Mouse (Mus musculus): ENCODE data around the gene Pla2g15. TPM values are rescaled to one million over a fixed set of nuclear protein-coding genes. Genes with fewer than 3 reads are reported as not detected.

The Pla2g15 gene
- polyA plus RNA-seq, 1 experiment from 2014 or later: 9.8 TPM

DNA sequence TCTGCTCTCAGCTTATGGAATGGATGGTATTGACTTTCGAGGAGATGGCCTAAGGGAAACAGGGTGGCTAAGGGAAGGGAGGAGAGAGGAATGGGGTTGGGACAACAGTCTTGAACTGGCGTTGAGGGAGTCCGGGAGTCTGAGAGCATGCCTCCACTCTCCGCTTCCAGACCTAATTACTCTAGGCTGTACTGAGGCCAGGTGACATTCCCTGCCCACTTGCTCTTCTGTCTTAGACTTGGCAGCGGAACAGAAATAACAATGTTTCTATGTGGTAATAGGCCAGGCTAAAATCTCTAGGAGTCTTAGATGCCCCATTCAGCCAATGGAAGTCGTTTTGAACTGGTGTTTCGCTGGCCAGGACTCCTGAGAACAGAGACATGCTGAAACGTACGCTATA is 842 bp downstream of the Pla2g15 start:
- H3K9me3 ChIP-seq (replicated peaks): no peaks in the 10 kb centered on the region
- H3K27me3 ChIP-seq (replicated peaks): no peaks in the 10 kb centered on the region
- H3K4me1 ChIP-seq: peaks cover 52% of the 10 kb centered on the region
- peak overlapping the region; percentile 64 for H3K27ac ChIP-seq
- 60% methylated on average over 9 of the region's 9 CpGs for WGBS (ENCODE audit: insufficient replicate concordance)
- H3K4me3 ChIP-seq: peak overlapping the region; percentile 77
- ATAC-seq: no peak
- peak overlapping the region; percentile 80 for H3K9ac ChIP-seq
- H3K36me3 ChIP-seq: peaks cover 19% of the 10 kb centered on the region
- peak overlapping the region; percentile 93 for H3K4me2 ChIP-seq

GRCm38 (mm10) chr8:106152876-106153275 is 2.7 kb downstream of the Pla2g15 start:
- Histone ChIP-seq H3K9ac (no peak overlapping the region), H3K27me3 (replicated peaks) (no peaks in the 10 kb centered on the region), H3K4me3 (no peak overlapping the region), H3K4me1 (peaks cover 56% of the 10 kb centered on the region), H3K4me2 (peak overlapping the region; percentile 93; the same call in 1 of the 2 replicates), H3K27ac (no peak overlapping the region), H3K36me3 (peaks cover 21% of the 10 kb centered on the region), H3K9me3 (replicated peaks) (no peaks in the 10 kb centered on the region)
- WGBS (ENCODE audit: insufficient replicate concordance): 23% methylated on average over 4 of the region's 4 CpGs
- no peak for ATAC-seq

GRCm38 (mm10) chr8:106157419-106157818 is 7.2 kb downstream of the Pla2g15 start:
- peaks cover 58% of the 10 kb centered on the region for H3K36me3 ChIP-seq
- no peak overlapping the region for H3K4me2 ChIP-seq

DNA sequence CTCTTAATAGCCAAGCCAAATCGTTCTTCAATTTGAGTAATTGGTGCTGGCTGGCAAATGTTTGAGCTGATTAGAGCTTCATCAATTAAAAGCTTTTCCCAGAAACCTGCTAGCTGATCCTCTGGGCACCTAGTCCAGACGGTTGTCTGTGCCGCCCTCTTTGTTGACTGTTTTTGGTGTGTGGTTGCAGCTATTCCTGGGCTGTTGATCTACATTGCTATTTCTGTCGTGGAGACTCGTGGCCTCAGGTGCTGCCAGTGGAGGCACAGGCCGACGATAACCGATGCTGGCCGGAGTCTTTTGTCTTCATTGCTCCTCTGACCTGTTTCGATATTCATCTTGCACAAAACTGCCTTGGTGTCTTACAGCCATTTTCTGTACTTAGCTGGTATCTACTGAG is 8.2 kb downstream of the Pla2g15 start:
- Histone ChIP-seq H3K4me2 (no peak overlapping the region), H3K9ac (no peak overlapping the region), H3K27me3 (replicated peaks) (no peaks in the 10 kb centered on the region), H3K27ac (no peak overlapping the region), H3K4me3 (no peak overlapping the region), H3K9me3 (replicated peaks) (no peaks in the 10 kb centered on the region), H3K36me3 (peaks cover 68% of the 10 kb centered on the region), H3K4me1 (peaks cover 11% of the 10 kb centered on the region)
- ATAC-seq: no peak
- WGBS (ENCODE audit: insufficient replicate concordance): 72% methylated on average over 10 of the region's 10 CpGs

More at GRCm38 (mm10) chr8:106157419-106157818, 7.2 kb downstream of the Pla2g15 start:
- no peak overlapping the region for H3K27ac ChIP-seq
- no peak overlapping the region for H3K4me3 ChIP-seq
- H3K9me3 ChIP-seq (replicated peaks): no peaks in the 10 kb centered on the region
- H3K9ac ChIP-seq: no peak overlapping the region
- H3K4me1 ChIP-seq: peaks cover 20% of the 10 kb centered on the region
- no peak for ATAC-seq
- 39% methylated on average over 1 of the region's 1 CpGs for WGBS (ENCODE audit: insufficient replicate concordance)
- no peaks in the 10 kb centered on the region for H3K27me3 ChIP-seq (replicated peaks)

- Histone ChIP-seq H3K9me3 (replicated peaks) (no peaks in the 10 kb centered on the region), H3K36me3 (peaks cover 69% of the 10 kb centered on the region), H3K4me3 (no peak overlapping the region), H3K4me1 (peaks cover 4% of the 10 kb centered on the region), H3K27ac (no peak overlapping the region), H3K9ac (no peak overlapping the region), H3K4me2 (no peak overlapping the region), H3K27me3 (replicated peaks) (no peaks in the 10 kb centered on the region)
- WGBS (ENCODE audit: insufficient replicate concordance): 88% methylated on average over 6 of the region's 6 CpGs
- ATAC-seq: no peak
Measured at GRCm38 (mm10) chr8:106159876-106160275, 9.7 kb downstream of the Pla2g15 start.

GRCm38 (mm10) chr8:106163251-106163650 is 13.1 kb downstream of the Pla2g15 start:
- H3K9me3 ChIP-seq (replicated peaks): no peaks in the 10 kb centered on the region
- H3K4me3 ChIP-seq: no peak overlapping the region
- 82% methylated on average over 9 of the region's 9 CpGs for WGBS (ENCODE audit: insufficient replicate concordance)
- no peak for ATAC-seq
- H3K27ac ChIP-seq: no peak overlapping the region
- peaks cover 57% of the 10 kb centered on the region for H3K36me3 ChIP-seq
- no peak overlapping the region for H3K9ac ChIP-seq
- peaks cover 8% of the 10 kb centered on the region; the same call in 1 of the 2 replicates for H3K27me3 ChIP-seq (replicated peaks)
- H3K4me2 ChIP-seq: no peak overlapping the region
- peaks cover 11% of the 10 kb centered on the region for H3K4me1 ChIP-seq

DNA sequence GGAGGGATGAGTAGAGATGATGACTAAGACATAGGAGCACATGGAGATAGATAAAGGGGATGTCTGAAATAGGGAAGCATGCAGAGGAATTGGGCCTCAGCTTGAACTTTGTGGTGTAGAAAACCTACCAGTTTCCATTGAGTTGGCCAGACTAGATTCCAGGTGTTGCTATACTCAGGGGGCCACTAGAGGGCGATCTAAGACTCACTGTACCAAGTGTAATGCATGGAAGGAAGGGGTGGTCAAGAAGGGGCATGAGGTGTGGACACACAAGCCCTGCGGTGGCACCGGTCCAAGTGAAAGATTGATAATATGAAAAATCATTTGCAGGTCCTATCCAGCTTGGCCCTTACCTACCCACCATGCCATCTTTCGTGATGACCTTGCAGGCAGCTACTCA is 15.3 kb downstream of the Pla2g15 start:
- H3K4me1 ChIP-seq: peaks cover 31% of the 10 kb centered on the region

GRCm38 (mm10) chr8:106168356-106169016 is 18.3 kb downstream of the Pla2g15 start, which contains the start of gene Slc7a6:
Gene Slc7a6 (plus strand): TSS chr8:106168857.
- Histone ChIP-seq H3K27me3 (replicated peaks) (peaks cover 8% of the 10 kb centered on the region; the same call in 1 of the 2 replicates), H3K9me3 (replicated peaks) (no peaks in the 10 kb centered on the region), H3K4me3 (peak within 1 kb of the TSS; percentile 81), H3K4me1 (peaks cover 34% of the 10 kb centered on the region), H3K9ac (peak within 1 kb of the TSS; percentile 81), H3K4me2 (peak within 1 kb of the TSS; percentile 100), H3K27ac (peak within 1 kb of the TSS; percentile 79), H3K36me3 (peaks cover 12% of the 10 kb centered on the region)
- ATAC-seq: peak; percentile 90
- WGBS (ENCODE audit: insufficient replicate concordance): under 1% methylated on average over 55 of the region's 59 CpGs

More for the DNA sequence above, 15.3 kb downstream of the Pla2g15 start:
- H3K27ac ChIP-seq: no peak overlapping the region
- no peak overlapping the region for H3K9ac ChIP-seq
- no peak overlapping the region for H3K4me2 ChIP-seq
- no peak for ATAC-seq
- H3K9me3 ChIP-seq (replicated peaks): no peaks in the 10 kb centered on the region
- H3K27me3 ChIP-seq (replicated peaks): peaks cover 8% of the 10 kb centered on the region; the same call in 1 of the 2 replicates
- peaks cover 42% of the 10 kb centered on the region for H3K36me3 ChIP-seq
- no peak overlapping the region for H3K4me3 ChIP-seq
- WGBS (ENCODE audit: insufficient replicate concordance): 33% methylated on average over 4 of the region's 4 CpGs

DNA sequence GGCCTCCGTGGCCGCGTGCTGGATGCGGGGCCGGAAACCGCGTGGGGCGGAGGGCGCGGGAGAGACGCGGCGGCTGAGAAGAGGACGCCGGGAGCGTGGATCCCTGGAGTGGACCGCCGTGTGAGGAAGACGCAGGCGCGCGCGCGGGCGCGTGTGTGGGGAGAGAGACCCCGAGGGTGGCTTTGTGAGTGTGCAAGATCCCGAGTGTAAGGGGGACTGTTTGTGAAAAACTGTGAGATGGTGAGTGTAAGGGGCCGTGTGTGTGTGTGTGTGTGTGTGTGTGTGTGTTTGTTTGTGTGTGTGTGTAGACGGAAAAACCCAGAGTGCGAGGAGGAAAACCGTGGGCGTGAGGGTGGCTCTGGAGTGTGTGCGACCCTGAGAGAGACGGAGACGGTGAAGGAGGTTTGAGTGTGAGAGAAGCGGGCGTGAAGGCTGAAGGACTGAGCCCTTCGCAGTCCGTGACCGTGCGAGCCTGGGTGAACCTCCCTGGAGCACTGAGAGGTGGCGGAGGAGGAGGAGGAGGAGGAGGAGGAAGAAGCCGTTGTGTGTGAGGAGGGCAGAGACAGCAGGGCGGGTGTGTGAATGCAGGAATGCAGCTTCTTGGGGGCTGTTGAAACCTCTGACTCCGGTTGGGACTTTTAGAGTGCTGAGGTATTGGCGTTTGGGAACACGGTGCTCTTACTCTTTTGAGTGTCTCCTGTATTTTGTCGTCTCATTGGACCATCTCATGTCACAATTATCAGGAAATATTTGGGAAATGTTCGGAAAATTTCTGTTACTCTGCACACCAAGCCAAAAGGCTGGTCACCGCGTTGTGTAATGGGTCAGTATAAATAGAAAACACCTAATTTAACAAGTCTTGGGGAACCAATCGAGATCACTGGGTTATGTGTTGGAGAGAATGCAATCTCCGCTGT is 19.1 kb downstream of the Pla2g15 start:
- Histone ChIP-seq H3K9ac (peak overlapping the region; percentile 81), H3K4me3 (peak overlapping the region; percentile 81), H3K36me3 (peaks cover 4% of the 10 kb centered on the region), H3K27me3 (replicated peaks) (peaks cover 8% of the 10 kb centered on the region; the same call in 1 of the 2 replicates), H3K27ac (peak overlapping the region; percentile 79), H3K9me3 (replicated peaks) (no peaks in the 10 kb centered on the region), H3K4me1 (peaks cover 36% of the 10 kb centered on the region), H3K4me2 (peak overlapping the region; percentile 100)
- peak; percentile 69 for ATAC-seq
- WGBS (ENCODE audit: insufficient replicate concordance): 1% methylated on average over 54 of the region's 54 CpGs

DNA sequence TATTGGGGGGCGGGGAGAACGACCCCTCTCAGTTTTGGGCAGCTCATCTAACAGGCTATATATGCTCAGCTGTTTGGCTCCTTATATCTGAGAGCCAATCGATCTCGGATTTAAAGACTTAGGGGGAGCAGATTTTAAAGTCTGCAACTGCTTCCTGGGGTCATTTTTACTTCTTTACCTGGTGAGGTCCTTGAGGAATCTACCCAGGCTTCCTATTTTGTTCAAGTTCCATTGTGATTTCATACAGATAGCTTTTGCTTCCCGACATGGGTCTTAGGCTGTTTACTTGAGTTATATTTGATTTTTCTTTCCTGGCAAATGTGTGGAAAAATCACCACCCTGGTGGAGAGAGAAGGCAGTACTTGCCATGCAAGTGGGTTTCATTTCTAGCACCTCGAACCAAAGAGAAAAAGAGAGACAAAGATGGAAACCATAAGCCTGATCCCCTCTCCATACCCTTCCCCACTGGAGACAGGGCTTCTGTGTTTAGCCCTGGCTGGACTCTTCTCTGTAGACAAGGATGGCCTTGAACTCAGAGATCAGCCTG is 19.8 kb downstream of the Pla2g15 start:
- peak overlapping the region; percentile 81; the same call in 1 of the 2 replicates for H3K9ac ChIP-seq
- H3K4me1 ChIP-seq: peaks cover 36% of the 10 kb centered on the region
- peak overlapping the region; percentile 81 for H3K4me3 ChIP-seq
- no peaks in the 10 kb centered on the region for H3K36me3 ChIP-seq
- H3K4me2 ChIP-seq: peak overlapping the region; percentile 100
- ATAC-seq: no peak
- no peak overlapping the region for H3K27ac ChIP-seq
- H3K9me3 ChIP-seq (replicated peaks): no peaks in the 10 kb centered on the region
- peaks cover 8% of the 10 kb centered on the region; the same call in 1 of the 2 replicates for H3K27me3 ChIP-seq (replicated peaks)
- WGBS (ENCODE audit: insufficient replicate concordance): 26% methylated on average over 6 of the region's 6 CpGs

DNA sequence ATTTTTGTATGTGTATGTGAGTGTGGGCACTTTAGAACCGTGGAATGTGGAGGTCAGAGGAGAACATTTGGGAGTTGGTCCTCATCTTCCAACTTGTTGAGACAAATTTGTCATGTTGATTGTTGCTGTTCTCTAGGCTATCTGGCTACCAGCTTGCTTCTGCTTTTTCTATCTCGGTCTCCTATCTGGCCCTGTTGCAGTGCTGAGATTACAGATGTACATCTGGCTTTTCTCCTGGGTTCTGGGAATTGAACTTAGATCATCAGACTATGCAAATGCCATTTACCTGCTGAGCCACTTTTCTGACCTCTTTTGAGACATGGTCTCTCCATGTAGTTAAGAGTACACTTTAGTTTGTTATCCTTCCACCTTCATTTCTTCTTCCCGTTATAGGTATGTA is 23.4 kb downstream of the Pla2g15 start:
- no peak overlapping the region for H3K4me3 ChIP-seq
- ATAC-seq: no peak
- WGBS (ENCODE audit: insufficient replicate concordance): 61% methylated on average over 3 of the region's 3 CpGs
- no peak overlapping the region for H3K9ac ChIP-seq
- no peaks in the 10 kb centered on the region for H3K9me3 ChIP-seq (replicated peaks)
- H3K4me1 ChIP-seq: peaks cover 36% of the 10 kb centered on the region
- no peaks in the 10 kb centered on the region for H3K27me3 ChIP-seq (replicated peaks)
- no peak overlapping the region for H3K27ac ChIP-seq
- no peak overlapping the region for H3K4me2 ChIP-seq
- H3K36me3 ChIP-seq: no peaks in the 10 kb centered on the region
